Mouse (Mus musculus): ENCODE results near the gene 1700001K19Rik. TPM values are rescaled to one million over a fixed set of nuclear protein-coding genes. Genes with fewer than 3 reads are reported as not detected.
"Not testable (repeated sequence)": the region's sequence is repeated elsewhere in the genome, so short reads cannot be mapped to it uniquely, and the experiment has no call there.

1700001K19Rik gene
- polyA plus RNA-seq, 1 experiment from 2014 or later: 0.42 TPM

DNA sequence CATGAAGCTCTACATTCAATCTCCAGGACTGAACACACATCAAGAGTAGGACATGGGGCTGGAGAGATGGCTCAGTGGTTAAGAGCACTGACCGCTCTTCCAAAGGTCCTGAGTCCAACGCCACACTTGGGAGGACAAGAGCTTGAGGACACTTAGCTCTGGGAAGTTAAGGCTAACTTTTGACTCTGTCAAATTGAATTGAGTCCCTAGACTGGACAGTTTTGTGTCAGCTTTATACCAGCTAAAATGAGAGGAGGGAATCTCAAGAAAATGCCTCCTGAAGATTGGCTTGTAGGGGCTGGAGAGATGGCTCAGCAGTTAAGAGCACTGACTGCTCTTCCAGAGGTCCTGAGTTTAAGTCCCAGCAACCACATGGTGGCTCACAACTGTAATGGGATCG is 6.5 kb upstream of the 1700001K19Rik start:
- 92% methylated on average over 3 of the region's 3 CpGs for WGBS
- DNase-seq (ENCODE audit: low spot score); H3K27ac ChIP-seq (ENCODE audit: low read depth, low read length); ATAC-seq (ENCODE audit: low FRiP score); H3K36me3 ChIP-seq (ENCODE audit: control insufficient read depth, insufficient read depth, low read length); H3K4me1 ChIP-seq (replicated peaks; ENCODE audit: control insufficient read depth, insufficient read depth, low read length); H3K27me3 ChIP-seq (ENCODE audit: control insufficient read depth, insufficient read depth, low read length); H3K9me3 ChIP-seq (ENCODE audit: control insufficient read depth, low read length); H3K4me2 ChIP-seq (replicated peaks; ENCODE audit: low read depth, low read length); H3K4me3 ChIP-seq (ENCODE audit: low read depth, low read length); H3K9ac ChIP-seq (ENCODE audit: low read depth, low read length): not testable (repeated sequence)

DNA sequence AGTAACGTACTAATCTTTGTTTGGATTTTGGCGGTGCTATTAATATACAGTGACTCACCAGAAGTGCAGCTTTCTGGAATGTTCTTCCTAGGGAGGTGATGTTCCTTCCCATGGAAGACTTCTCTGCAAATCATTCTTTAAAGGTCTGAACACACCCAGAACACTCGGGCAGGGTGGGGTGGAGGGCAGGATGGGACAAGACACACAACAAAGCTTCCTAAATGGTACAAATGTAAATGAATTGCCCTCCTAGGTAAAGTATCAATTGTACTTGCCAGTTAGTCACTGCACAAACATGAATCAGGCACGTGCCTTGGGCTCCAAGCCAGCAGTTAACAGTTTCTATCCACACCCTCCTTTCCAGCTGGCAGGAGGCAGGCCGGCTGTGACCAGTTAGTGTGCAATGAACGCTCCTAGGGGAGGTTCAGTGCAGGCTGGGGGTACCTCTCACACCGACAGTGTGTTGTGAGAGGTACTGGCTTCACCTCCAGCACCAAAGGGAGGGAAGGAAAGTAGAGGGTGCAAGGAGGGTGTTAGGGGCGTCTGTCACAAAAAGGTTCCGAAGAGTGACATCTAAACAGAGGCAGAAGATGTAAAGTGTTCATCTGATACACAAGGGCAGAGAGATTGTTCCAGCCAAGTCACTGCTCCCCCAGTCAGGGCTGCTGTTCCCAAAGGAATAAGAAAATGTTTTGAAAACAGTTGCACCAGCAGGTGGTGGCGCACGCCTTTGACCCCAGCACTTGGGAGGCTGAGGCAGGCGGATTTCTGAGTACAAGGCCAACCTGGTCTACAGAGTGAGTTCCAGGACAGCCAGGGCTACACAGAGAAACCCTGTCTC is 5.7 kb upstream of the 1700001K19Rik start:
- ATAC-seq (ENCODE audit: low FRiP score): no peak
- H3K36me3 ChIP-seq (ENCODE audit: control insufficient read depth, insufficient read depth, low read length): peaks cover 7% of the 10 kb centered on the region; the same call in 1 of the 2 replicates

DNA sequence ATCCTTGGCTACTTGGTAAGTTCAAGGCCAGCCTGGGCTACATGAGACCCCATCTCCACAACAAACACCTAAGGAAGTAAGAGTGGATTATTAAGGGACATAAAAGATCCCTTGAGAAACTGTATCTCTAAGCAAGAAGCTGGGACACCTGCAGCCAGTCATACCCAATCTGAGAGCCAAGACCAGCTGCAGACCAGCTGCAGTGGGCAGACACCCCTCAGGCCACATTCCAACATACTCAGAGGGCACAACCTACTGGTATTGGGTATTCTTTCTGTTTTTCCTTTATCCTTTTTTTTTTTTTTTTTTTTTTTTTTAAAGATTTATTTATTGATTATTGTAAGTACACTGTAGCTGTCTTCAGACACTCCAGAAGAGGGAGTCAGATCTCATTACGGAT is 1.2 kb upstream of the 1700001K19Rik start:
- ATAC-seq (ENCODE audit: low FRiP score): no peak
- no peak overlapping the region for H3K4me2 ChIP-seq (replicated peaks; ENCODE audit: low read depth, low read length)
- H3K4me3 ChIP-seq (ENCODE audit: low read depth, low read length): no peak overlapping the region
- H3K27ac ChIP-seq (ENCODE audit: low read depth, low read length): no peak overlapping the region
- H3K36me3 ChIP-seq (ENCODE audit: control insufficient read depth, insufficient read depth, low read length): peaks cover 4% of the 10 kb centered on the region; the same call in 1 of the 2 replicates
- H3K9me3 ChIP-seq (ENCODE audit: control insufficient read depth, low read length): no peaks in the 10 kb centered on the region
- no peaks in the 10 kb centered on the region for H3K27me3 ChIP-seq (ENCODE audit: control insufficient read depth, insufficient read depth, low read length)
- no peak for DNase-seq (ENCODE audit: low spot score)
- WGBS: no CpG with 5 or more reads among the region's 1 CpGs
- no peaks in the 10 kb centered on the region for H3K4me1 ChIP-seq (replicated peaks; ENCODE audit: control insufficient read depth, insufficient read depth, low read length)
- H3K9ac ChIP-seq (ENCODE audit: low read depth, low read length): no peak overlapping the region

More for the DNA sequence above, 5.7 kb upstream of the 1700001K19Rik start:
- H3K27ac ChIP-seq (ENCODE audit: low read depth, low read length): no peak overlapping the region; the same call in 1 of the 2 replicates
- no peaks in the 10 kb centered on the region for H3K9me3 ChIP-seq (ENCODE audit: control insufficient read depth, low read length)
- no peak overlapping the region for H3K4me2 ChIP-seq (replicated peaks; ENCODE audit: low read depth, low read length)
- H3K27me3 ChIP-seq (ENCODE audit: control insufficient read depth, insufficient read depth, low read length): no peaks in the 10 kb centered on the region
- no peak for DNase-seq (ENCODE audit: low spot score)
- no peak overlapping the region for H3K9ac ChIP-seq (ENCODE audit: low read depth, low read length)
- H3K4me1 ChIP-seq (replicated peaks; ENCODE audit: control insufficient read depth, insufficient read depth, low read length): no peaks in the 10 kb centered on the region
- WGBS: 86% methylated on average over 12 of the region's 12 CpGs
- H3K4me3 ChIP-seq (ENCODE audit: low read depth, low read length): no peak overlapping the region

GRCm38 (mm10) chr12:110681878-110682277 is 541 bp downstream of the 1700001K19Rik start:
- 69% methylated on average over 3 of the region's 3 CpGs for WGBS
- Histone ChIP-seq H3K27ac (ENCODE audit: low read depth, low read length) (no peak overlapping the region), H3K36me3 (ENCODE audit: control insufficient read depth, insufficient read depth, low read length) (no peaks in the 10 kb centered on the region), H3K4me1 (replicated peaks; ENCODE audit: control insufficient read depth, insufficient read depth, low read length) (no peaks in the 10 kb centered on the region), H3K4me2 (replicated peaks; ENCODE audit: low read depth, low read length) (no peak overlapping the region), H3K9ac (ENCODE audit: low read depth, low read length) (no peak overlapping the region), H3K4me3 (ENCODE audit: low read depth, low read length) (no peak overlapping the region), H3K27me3 (ENCODE audit: control insufficient read depth, insufficient read depth, low read length) (no peaks in the 10 kb centered on the region), H3K9me3 (ENCODE audit: control insufficient read depth, low read length) (no peaks in the 10 kb centered on the region)
- DNase-seq (ENCODE audit: low spot score): no peak
- no peak for ATAC-seq (ENCODE audit: low FRiP score)

GRCm38 (mm10) chr12:110681191-110681590 is 1.2 kb downstream of the 1700001K19Rik start:
- H3K4me1 ChIP-seq (replicated peaks; ENCODE audit: control insufficient read depth, insufficient read depth, low read length): no peaks in the 10 kb centered on the region
- no peaks in the 10 kb centered on the region for H3K9me3 ChIP-seq (ENCODE audit: control insufficient read depth, low read length)
- DNase-seq (ENCODE audit: low spot score) (no peak), ATAC-seq (ENCODE audit: low FRiP score) (no peak)
- H3K4me2 ChIP-seq (replicated peaks; ENCODE audit: low read depth, low read length): no peak overlapping the region
- H3K4me3 ChIP-seq (ENCODE audit: low read depth, low read length): no peak overlapping the region
- H3K27me3 ChIP-seq (ENCODE audit: control insufficient read depth, insufficient read depth, low read length): no peaks in the 10 kb centered on the region
- WGBS: 55% methylated on average over 7 of the region's 7 CpGs
- no peaks in the 10 kb centered on the region for H3K36me3 ChIP-seq (ENCODE audit: control insufficient read depth, insufficient read depth, low read length)
- no peak overlapping the region for H3K27ac ChIP-seq (ENCODE audit: low read depth, low read length)
- H3K9ac ChIP-seq (ENCODE audit: low read depth, low read length): no peak overlapping the region

- peak; percentile 46 for DNase-seq (ENCODE audit: low spot score)
Measured at GRCm38 (mm10) chr12:110674243-110674642, 8.2 kb downstream of the 1700001K19Rik start.

DNA sequence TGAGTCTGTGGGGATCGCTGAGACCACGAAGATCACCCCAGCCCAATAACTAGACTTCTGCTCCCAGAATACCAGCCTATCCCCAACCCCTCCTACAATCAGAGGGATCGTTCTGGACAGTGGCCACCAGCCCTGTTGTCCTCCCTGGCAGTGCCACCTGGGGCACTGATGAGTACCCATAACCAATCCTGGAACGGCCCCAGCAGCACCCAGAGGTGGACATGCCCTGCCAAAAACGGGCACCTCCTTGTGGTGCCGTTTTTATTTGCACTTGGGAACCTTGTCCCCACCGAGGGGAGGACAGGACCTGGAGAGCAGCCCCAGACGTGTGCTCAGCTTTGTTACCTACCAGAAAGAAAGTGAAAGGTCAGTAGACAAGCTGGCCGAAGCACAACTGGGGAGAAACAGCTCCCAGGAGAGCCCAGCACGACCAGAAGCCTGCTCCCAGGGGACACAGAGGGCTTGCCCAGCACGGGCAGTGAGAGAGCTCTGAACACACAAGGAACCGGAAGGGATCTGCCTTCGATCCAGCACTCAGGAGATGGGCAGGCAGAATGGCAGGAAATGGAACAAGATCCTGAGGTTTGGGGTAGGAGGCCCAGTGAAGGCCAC is 14.8 kb downstream of the 1700001K19Rik start:
- H3K27me3 ChIP-seq (ENCODE audit: control insufficient read depth, insufficient read depth, low read length): no peaks in the 10 kb centered on the region
- H3K4me3 ChIP-seq (ENCODE audit: low read depth, low read length): no peak overlapping the region
- no peak overlapping the region for H3K4me2 ChIP-seq (replicated peaks; ENCODE audit: low read depth, low read length)
- no peak overlapping the region for H3K9ac ChIP-seq (ENCODE audit: low read depth, low read length)
- DNase-seq (ENCODE audit: low spot score) (no peak), ATAC-seq (ENCODE audit: low FRiP score) (no peak)
- H3K36me3 ChIP-seq (ENCODE audit: control insufficient read depth, insufficient read depth, low read length): peaks cover 33% of the 10 kb centered on the region
- WGBS: 95% methylated on average over 13 of the region's 13 CpGs
- no peak overlapping the region for H3K27ac ChIP-seq (ENCODE audit: low read depth, low read length)
- no peaks in the 10 kb centered on the region for H3K9me3 ChIP-seq (ENCODE audit: control insufficient read depth, low read length)
- no peaks in the 10 kb centered on the region; the same call in 1 of the 2 replicates for H3K4me1 ChIP-seq (replicated peaks; ENCODE audit: control insufficient read depth, insufficient read depth, low read length)

More at GRCm38 (mm10) chr12:110674243-110674642, 8.2 kb downstream of the 1700001K19Rik start:
- H3K4me1 ChIP-seq (replicated peaks; ENCODE audit: control insufficient read depth, insufficient read depth, low read length): no peaks in the 10 kb centered on the region
- H3K36me3 ChIP-seq (ENCODE audit: control insufficient read depth, insufficient read depth, low read length): no peaks in the 10 kb centered on the region
- no peak overlapping the region for H3K9ac ChIP-seq (ENCODE audit: low read depth, low read length)
- no peak for ATAC-seq (ENCODE audit: low FRiP score)
- H3K4me3 ChIP-seq (ENCODE audit: low read depth, low read length): no peak overlapping the region
- WGBS: 54% methylated on average over 5 of the region's 5 CpGs
- no peak overlapping the region for H3K4me2 ChIP-seq (replicated peaks; ENCODE audit: low read depth, low read length)
- no peak overlapping the region for H3K27ac ChIP-seq (ENCODE audit: low read depth, low read length)
- H3K9me3 ChIP-seq (ENCODE audit: control insufficient read depth, low read length): no peaks in the 10 kb centered on the region
- no peaks in the 10 kb centered on the region for H3K27me3 ChIP-seq (ENCODE audit: control insufficient read depth, insufficient read depth, low read length)

DNA sequence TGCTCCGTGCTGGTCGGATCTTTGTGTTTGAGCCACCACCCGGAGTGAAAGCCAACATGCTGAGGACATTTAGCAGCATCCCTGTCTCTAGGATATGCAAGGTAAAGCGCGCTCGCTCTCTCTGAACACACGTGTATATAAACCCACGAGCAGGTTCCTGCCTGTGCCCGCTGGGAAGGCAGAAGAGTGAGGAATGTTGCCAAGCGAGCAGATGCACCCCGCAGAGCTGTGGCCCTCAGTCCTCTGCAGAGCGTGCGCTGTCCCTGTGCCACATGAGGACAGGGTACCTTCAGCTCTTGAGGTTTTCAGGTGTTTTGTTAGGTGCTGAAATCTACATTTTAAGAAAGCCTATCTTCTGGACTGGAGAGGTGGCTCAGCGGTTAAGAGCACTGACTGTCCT is 20.7 kb downstream of the 1700001K19Rik start:
- H3K4me1 ChIP-seq (replicated peaks; ENCODE audit: control insufficient read depth, insufficient read depth, low read length): no peaks in the 10 kb centered on the region; the same call in 1 of the 2 replicates
- H3K27ac ChIP-seq (ENCODE audit: low read depth, low read length): no peak overlapping the region
- no peak overlapping the region for H3K4me3 ChIP-seq (ENCODE audit: low read depth, low read length)
- peaks cover 51% of the 10 kb centered on the region for H3K36me3 ChIP-seq (ENCODE audit: control insufficient read depth, insufficient read depth, low read length)
- no peak overlapping the region for H3K4me2 ChIP-seq (replicated peaks; ENCODE audit: low read depth, low read length)
- DNase-seq (ENCODE audit: low spot score) (no peak), ATAC-seq (ENCODE audit: low FRiP score) (no peak)
- no peaks in the 10 kb centered on the region for H3K9me3 ChIP-seq (ENCODE audit: control insufficient read depth, low read length)
- H3K27me3 ChIP-seq (ENCODE audit: control insufficient read depth, insufficient read depth, low read length): no peaks in the 10 kb centered on the region
- 93% methylated on average over 14 of the region's 14 CpGs for WGBS
- no peak overlapping the region for H3K9ac ChIP-seq (ENCODE audit: low read depth, low read length)
